Mouse (Mus musculus): ENCODE measurements around the gene Arpc3. TPM values are rescaled to one million over a fixed set of nuclear protein-coding genes. Genes with fewer than 3 reads are reported as not detected.
"Not testable (repeated sequence)": the region's sequence is repeated elsewhere in the genome, so short reads cannot be mapped to it uniquely, and the experiment has no call there.

The Arpc3 gene
- total and polyA plus RNA-seq, 2 experiments from 2014 or later: 134 to 188 TPM

GRCm38 (mm10) chr5:122411892-122412291 is 20.2 kb downstream of the Arpc3 start:
- TF ChIP-seq CTCF (IDR thresholded peaks at IDR 0.05): no peak
- Histone ChIP-seq H3K4me1 (ENCODE audit: insufficient read depth, low read length) (no peaks in the 10 kb centered on the region), H3K4me2 (ENCODE audit: low read depth, low read length, poor library complexity, severe bottlenecking) (no peak overlapping the region), H3K27me3 (ENCODE audit: insufficient read depth, low read length) (no peaks in the 10 kb centered on the region), H3K36me3 (ENCODE audit: insufficient read depth, low read length) (peaks cover 6% of the 10 kb centered on the region; the same call in 1 of the 2 replicates), H3K9ac (replicated peaks; ENCODE audit: low read length, poor library complexity, severe bottlenecking) (no peak overlapping the region), H3K27ac (ENCODE audit: low read depth, low read length) (no peak overlapping the region), H3K9me3 (ENCODE audit: low read length) (no peaks in the 10 kb centered on the region), H3K4me3 (ENCODE audit: low read depth, low read length) (no peak overlapping the region)
- ATAC-seq (ENCODE audit: low FRiP score) (no peak), DNase-seq (ENCODE audit: low spot score) (no peak)
- WGBS: 86% methylated on average over 5 of the region's 5 CpGs

DNA sequence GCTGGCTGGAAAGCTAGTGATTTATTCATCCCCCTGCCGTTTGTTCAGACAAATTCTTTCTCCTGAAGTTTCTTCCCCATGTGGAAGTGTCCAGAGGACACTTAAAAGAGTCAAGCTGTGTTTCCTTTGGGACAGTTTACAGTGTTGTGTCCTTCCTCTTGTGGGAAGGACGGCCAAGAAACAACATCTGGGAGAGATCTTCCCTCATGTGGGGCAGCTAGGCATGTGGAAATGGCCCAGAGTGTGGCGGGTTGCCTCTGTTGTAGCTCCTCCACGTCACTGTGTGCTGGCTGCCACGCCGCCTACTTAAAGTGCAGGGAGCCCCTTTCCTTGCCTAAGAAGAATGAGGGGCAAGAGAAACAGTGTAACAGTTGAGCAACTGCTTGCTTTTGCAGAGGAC is 21.1 kb downstream of the Arpc3 start:
- DNase-seq (ENCODE audit: low spot score) (no peak), ATAC-seq (ENCODE audit: low FRiP score) (no peak)
- 68% methylated on average over 6 of the region's 6 CpGs for WGBS
- Histone ChIP-seq H3K4me3 (ENCODE audit: low read depth, low read length) (no peak overlapping the region), H3K27ac (ENCODE audit: low read depth, low read length) (no peak overlapping the region), H3K9me3 (ENCODE audit: low read length) (no peaks in the 10 kb centered on the region), H3K4me2 (ENCODE audit: low read depth, low read length, poor library complexity, severe bottlenecking) (no peak overlapping the region), H3K27me3 (ENCODE audit: insufficient read depth, low read length) (no peaks in the 10 kb centered on the region), H3K9ac (replicated peaks; ENCODE audit: low read length, poor library complexity, severe bottlenecking) (no peak overlapping the region), H3K4me1 (ENCODE audit: insufficient read depth, low read length) (no peaks in the 10 kb centered on the region), H3K36me3 (ENCODE audit: insufficient read depth, low read length) (0 out of 2 replicates have a peak, but pooled peaks cover 5% of the 10 kb centered on the region)
- TF ChIP-seq CTCF (IDR thresholded peaks at IDR 0.05): no peak

GRCm38 (mm10) chr5:122414351-122414750 is 22.7 kb downstream of the Arpc3 start:
- ATAC-seq (ENCODE audit: low FRiP score) (no peak), DNase-seq (ENCODE audit: low spot score) (no peak)
- Histone ChIP-seq H3K4me2 (ENCODE audit: low read depth, low read length, poor library complexity, severe bottlenecking) (no peak overlapping the region), H3K4me1 (ENCODE audit: insufficient read depth, low read length) (no peaks in the 10 kb centered on the region), H3K9ac (replicated peaks; ENCODE audit: low read length, poor library complexity, severe bottlenecking) (no peak overlapping the region), H3K36me3 (ENCODE audit: insufficient read depth, low read length) (0 out of 2 replicates have a peak, but pooled peaks cover 5% of the 10 kb centered on the region), H3K4me3 (ENCODE audit: low read depth, low read length) (no peak overlapping the region), H3K27ac (ENCODE audit: low read depth, low read length) (no peak overlapping the region), H3K9me3 (ENCODE audit: low read length) (no peaks in the 10 kb centered on the region), H3K27me3 (ENCODE audit: insufficient read depth, low read length) (no peaks in the 10 kb centered on the region)
- no peak for TF ChIP-seq CTCF (IDR thresholded peaks at IDR 0.05)
- WGBS: 91% methylated on average over 5 of the region's 5 CpGs

DNA sequence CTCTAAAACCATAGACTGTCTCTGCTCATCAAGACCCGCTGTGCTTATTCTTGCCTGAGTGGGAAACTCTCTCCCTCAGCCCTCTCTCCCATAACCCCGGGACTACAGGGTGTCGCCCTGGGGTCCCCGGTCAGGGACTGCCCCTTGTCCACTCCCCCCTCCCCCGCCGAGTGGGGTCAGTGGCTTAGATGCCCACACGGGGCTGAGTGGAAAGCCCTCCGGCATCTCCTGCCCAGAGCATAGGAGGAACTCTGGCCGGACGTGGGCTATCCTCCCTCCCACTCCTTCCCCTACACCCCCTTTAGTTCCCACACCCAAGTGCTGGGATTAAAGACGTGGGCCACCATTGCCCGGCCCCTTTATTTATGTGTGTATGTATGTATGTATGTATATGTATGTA is 23.8 kb downstream of the Arpc3 start:
- no peak overlapping the region for H3K4me3 ChIP-seq (ENCODE audit: low read depth, low read length)
- H3K27me3 ChIP-seq (ENCODE audit: insufficient read depth, low read length): no peaks in the 10 kb centered on the region
- TF ChIP-seq CTCF (IDR thresholded peaks at IDR 0.05): no peak
- H3K36me3 ChIP-seq (ENCODE audit: insufficient read depth, low read length): no peaks in the 10 kb centered on the region
- WGBS: 90% methylated on average over 12 of the region's 12 CpGs
- DNase-seq (ENCODE audit: low spot score): no peak
- H3K4me1 ChIP-seq (ENCODE audit: insufficient read depth, low read length): no peaks in the 10 kb centered on the region
- H3K9ac ChIP-seq (replicated peaks; ENCODE audit: low read length, poor library complexity, severe bottlenecking): no peak overlapping the region
- H3K9me3 ChIP-seq (ENCODE audit: low read length): no peaks in the 10 kb centered on the region
- ATAC-seq (ENCODE audit: low FRiP score): no peak
- H3K4me2 ChIP-seq (ENCODE audit: low read depth, low read length, poor library complexity, severe bottlenecking): no peak overlapping the region
- H3K27ac ChIP-seq (ENCODE audit: low read depth, low read length): no peak overlapping the region

DNA sequence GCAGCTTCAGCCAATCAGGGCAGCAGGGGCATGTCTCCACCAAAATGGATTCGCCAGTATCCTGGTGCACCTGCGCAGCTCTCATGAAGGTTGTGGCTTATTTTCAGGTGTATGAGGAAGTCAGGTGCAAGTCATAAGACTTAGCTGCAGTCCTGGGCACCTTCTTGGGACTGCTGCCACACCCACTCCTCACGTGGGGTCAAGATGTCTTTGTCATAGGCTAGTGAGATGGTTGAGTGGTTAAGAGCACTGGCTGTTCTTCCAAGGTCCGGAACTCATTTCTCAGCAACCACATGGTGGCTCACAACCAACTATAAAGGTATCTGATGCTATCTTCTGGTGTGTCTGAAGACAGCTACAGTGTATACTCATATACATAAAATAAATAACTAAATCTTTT is 29.0 kb downstream of the Arpc3 start:
- not testable (repeated sequence) for H3K9ac ChIP-seq (replicated peaks; ENCODE audit: low read length, poor library complexity, severe bottlenecking); H3K36me3 ChIP-seq (ENCODE audit: insufficient read depth, low read length); DNase-seq (ENCODE audit: low spot score); H3K4me2 ChIP-seq (ENCODE audit: low read depth, low read length, poor library complexity, severe bottlenecking); H3K27me3 ChIP-seq (ENCODE audit: insufficient read depth, low read length); ATAC-seq (ENCODE audit: low FRiP score); H3K4me3 ChIP-seq (ENCODE audit: low read depth, low read length); H3K4me1 ChIP-seq (ENCODE audit: insufficient read depth, low read length); H3K27ac ChIP-seq (ENCODE audit: low read depth, low read length); H3K9me3 ChIP-seq (ENCODE audit: low read length)
- 64% methylated on average over 4 of the region's 4 CpGs for WGBS
- peak; percentile 22 for TF ChIP-seq CTCF (IDR thresholded peaks at IDR 0.05)

GRCm38 (mm10) chr5:122421271-122422068 is 29.8 kb downstream of the Arpc3 start, which contains the start of gene Anapc7:
Gene Anapc7, plus strand, starts transcription at chr5:122421693.
- Histone ChIP-seq H3K9me3 (ENCODE audit: low read length) (no peaks in the 10 kb centered on the region), H3K27ac (ENCODE audit: low read depth, low read length) (peak within 1 kb of the TSS; percentile 95), H3K4me2 (ENCODE audit: low read depth, low read length, poor library complexity, severe bottlenecking) (peak within 1 kb of the TSS; percentile 85), H3K4me1 (ENCODE audit: insufficient read depth, low read length) (no peaks in the 10 kb centered on the region; the same call in 1 of the 2 replicates), H3K4me3 (ENCODE audit: low read depth, low read length) (peak within 1 kb of the TSS; percentile 93), H3K27me3 (ENCODE audit: insufficient read depth, low read length) (no peaks in the 10 kb centered on the region), H3K9ac (replicated peaks; ENCODE audit: low read length, poor library complexity, severe bottlenecking) (peak within 1 kb of the TSS; percentile 87), H3K36me3 (ENCODE audit: insufficient read depth, low read length) (no peaks in the 10 kb centered on the region)
- ATAC-seq (ENCODE audit: low FRiP score): peak; percentile 31; the same call in 1 of the 2 replicates
- DNase-seq (ENCODE audit: low spot score): peak; percentile 20
- TF ChIP-seq CTCF (IDR thresholded peaks at IDR 0.05): peak; percentile 64
- 20% methylated on average over 17 of the region's 17 CpGs for WGBS
